Mouse (Mus musculus): Measurements from ENCODE around the gene Gm21882.
"Not testable (repeated sequence)": the region's sequence is repeated elsewhere in the genome, so short reads cannot be mapped to it uniquely, and the experiment has no call there.

Gm21882 gene

DNA sequence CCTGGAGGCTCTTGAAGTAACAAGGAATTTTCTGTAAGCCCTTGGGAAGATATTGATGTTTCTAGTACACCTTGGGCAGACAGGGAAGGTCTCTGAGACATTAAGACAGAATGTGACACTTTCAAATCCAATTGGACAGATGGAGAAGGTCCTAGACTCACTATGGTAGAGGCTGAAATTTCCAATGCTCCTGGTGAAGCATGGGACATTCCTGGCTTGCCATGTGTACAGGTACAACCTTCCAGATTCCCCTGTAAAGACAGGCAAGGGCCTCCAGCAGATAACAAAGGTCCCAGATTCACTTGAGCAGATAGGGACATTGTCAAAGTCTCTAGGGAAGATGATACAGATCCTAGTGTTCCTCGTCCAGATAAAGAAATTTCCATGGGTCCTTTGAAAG lies at the start of gene Gm21882:
TSS of gene Gm21882 (minus strand) at position 101 of the 400 bp plus-strand sequence.
- not testable (repeated sequence) for DNase-seq (ENCODE audit: low spot score)
